Mouse (Mus musculus) right cerebral cortex, postnatal 14 days (tissue): ENCODE measurements around the gene Saa4.
"Not testable (repeated sequence)": the region's sequence is repeated elsewhere in the genome, so short reads cannot be mapped to it uniquely, and the experiment has no call there.

ENCODE experiments used
- DNase-seq: peaks from one replicate; pipeline ENCODE4 v3.0.0; 2022

The Saa4 gene

GRCm38 (mm10) chr7:46715600-46715999, 16.8 kb downstream of the Saa4 start, which contains the start of gene Saa3:
Saa3 (minus strand) TSS chr7:46715700.
- DNase-seq = no peak

- DNase-seq = peak; percentile 54
Measured at GRCm38 (mm10) chr7:46714518-46714917, 17.9 kb downstream of the Saa4 start.

- DNase-seq = no peak
Measured at GRCm38 (mm10) chr7:46712250-46712649, 20.2 kb downstream of the Saa4 start.

DNA sequence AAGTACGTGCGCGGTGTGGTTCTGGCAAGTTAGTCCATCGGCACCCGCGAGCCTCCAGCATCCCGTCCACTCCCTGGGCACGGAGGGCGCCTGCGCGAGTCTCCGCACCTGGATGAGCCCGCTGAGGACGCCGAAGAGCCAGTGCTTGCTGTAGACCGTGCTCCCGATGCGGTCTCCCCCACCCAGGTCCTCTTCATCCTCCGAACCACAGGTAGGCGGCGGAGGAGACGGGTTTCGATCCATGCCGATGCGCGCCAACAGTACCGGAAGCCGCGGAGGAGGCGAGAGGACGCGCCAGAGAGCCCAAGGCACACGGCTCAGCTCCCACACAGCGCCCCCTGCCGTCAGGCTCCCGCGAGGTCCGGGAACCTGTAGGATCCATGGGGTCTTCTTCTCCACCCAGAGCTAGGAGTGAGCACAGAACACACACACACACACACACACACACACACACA, 22.0 kb downstream of the Saa4 start, which contains the start of gene Saal1:
Gene Saal1 (minus strand): TSS at position 291 of the 455 bp plus-strand sequence.
- peak; percentile 90 for DNase-seq

DNA sequence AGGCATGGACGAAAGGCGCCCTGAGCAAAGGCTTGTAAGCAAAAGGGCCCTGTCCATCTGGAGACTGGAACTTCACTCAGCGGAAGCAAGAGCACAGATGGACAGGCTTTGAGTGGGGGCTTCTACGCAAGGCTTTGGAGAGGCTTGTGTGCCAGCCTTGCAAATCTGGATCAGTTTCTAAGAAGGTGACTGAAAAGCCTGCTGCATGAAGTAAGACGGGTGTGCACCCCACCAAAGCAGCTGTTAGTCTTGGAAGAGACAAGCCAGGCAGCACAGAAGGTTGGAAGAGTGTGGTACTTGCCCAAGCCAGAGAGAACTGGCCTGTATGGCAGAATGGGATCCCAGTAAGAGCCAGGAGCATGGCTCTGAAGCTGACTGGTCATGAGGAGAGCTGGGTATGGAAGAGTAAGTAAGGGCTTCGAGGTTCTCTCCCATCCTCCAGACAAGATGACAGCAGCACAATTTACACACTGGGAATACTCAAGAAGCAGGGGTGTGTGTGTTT, 31.8 kb downstream of the Saa4 start:
- no peak for DNase-seq

- no peak for DNase-seq
Measured at GRCm38 (mm10) chr7:46696754-46697153, 35.6 kb downstream of the Saa4 start.

- no peak for DNase-seq
Measured at GRCm38 (mm10) chr7:46686827-46687226, 45.6 kb downstream of the Saa4 start.

- no peak for DNase-seq
Measured at GRCm38 (mm10) chr7:46680732-46681131, 51.7 kb downstream of the Saa4 start.

- DNase-seq = not testable (repeated sequence)
Measured at GRCm38 (mm10) chr7:46679044-46679443, 53.4 kb downstream of the Saa4 start.

DNA sequence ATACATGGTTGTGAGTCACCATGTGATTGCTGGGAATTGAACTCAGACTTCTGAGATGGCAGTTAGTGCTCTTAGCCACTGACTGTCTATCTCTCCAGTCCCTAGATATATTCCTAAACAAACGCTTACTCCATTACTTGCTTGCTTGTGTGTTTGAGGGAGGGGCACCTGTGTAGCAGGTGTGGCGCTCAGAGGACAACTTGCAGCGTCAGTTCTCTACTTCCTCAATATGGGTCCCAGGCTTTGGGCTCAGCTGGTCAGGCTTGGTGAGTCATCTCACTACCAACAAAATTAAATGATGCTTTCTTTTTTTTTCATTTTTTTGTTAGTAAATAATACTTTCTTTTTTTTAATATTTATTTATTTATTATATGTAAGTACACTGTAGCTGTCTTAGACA, 54.0 kb downstream of the Saa4 start:
- DNase-seq = no peak
